Mouse (Mus musculus): Measurements from ENCODE around the gene Pdik1l. TPM values are rescaled to one million over a fixed set of nuclear protein-coding genes. Genes with fewer than 3 reads are reported as not detected.
A peak's percentile ranks its signal among the peaks of the same experiment; 100 is the strongest.

Gene Pdik1l
- polyA plus RNA-seq, 1 experiment from 2014 or later: 48.6 TPM

DNA sequence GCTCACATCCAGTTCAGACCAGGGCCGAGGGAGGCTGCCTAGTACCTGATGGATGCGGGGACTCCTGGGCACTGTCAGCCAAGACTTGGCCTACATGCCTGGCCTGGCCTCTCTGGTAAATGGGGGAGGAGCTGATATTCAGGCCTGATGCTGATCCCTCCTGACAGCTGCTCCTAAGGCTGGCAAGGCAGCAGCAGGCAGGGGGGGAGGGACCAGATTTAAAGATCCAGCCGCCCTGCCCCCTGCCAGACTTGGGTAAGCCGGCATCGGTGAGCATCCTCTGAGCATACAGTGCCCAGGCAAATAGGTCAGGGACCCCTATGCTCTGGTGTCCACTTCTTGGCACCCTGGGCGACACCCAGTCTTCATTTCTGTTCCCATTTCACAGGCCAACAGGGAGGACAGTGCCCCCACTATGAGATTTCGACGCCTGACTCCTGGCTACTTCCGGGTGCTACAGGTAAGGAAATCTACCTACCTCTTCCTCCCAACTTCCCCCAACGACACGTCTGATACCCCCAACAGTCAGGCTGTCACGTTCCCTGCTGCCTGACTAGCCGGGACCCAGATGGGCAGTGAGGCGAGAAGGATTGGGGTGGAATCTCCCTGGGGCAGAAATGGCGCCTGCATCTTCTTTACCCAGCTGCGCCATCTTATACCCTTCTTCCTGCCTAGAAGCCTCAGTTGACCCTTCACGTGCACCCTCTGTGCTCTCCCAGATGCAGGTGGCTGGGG, 44.0 kb downstream of the Pdik1l start, which contains the start of gene E130218I03Rik:
Gene E130218I03Rik (plus strand): TSS at position 147 of the 735 bp plus-strand sequence.
- Histone ChIP-seq H3K4me3 (replicated peaks; ENCODE audit: low read depth, low read length) (peak within 1 kb of the TSS; percentile 80), H3K4me1 (ENCODE audit: control insufficient read depth, insufficient read depth, low read length) (peaks cover 19% of the 10 kb centered on the region), H3K27ac (replicated peaks; ENCODE audit: low read depth, low read length) (no peak within 1 kb of the TSS), H3K9me3 (ENCODE audit: control insufficient read depth, low read length) (no peaks in the 10 kb centered on the region), H3K9ac (replicated peaks; ENCODE audit: low read length) (peak within 1 kb of the TSS; percentile 75), H3K27me3 (ENCODE audit: control insufficient read depth, insufficient read depth, low read length) (peaks cover 15% of the 10 kb centered on the region), H3K4me2 (ENCODE audit: low read length) (peak within 1 kb of the TSS; percentile 94), H3K36me3 (ENCODE audit: control insufficient read depth, insufficient read depth, low read length) (no peaks in the 10 kb centered on the region)
- ATAC-seq (ENCODE audit: low FRiP score, low TSS enrichment) (no peak), DNase-seq (no peak)
- 92% methylated on average over 17 of the region's 17 CpGs for WGBS

DNA sequence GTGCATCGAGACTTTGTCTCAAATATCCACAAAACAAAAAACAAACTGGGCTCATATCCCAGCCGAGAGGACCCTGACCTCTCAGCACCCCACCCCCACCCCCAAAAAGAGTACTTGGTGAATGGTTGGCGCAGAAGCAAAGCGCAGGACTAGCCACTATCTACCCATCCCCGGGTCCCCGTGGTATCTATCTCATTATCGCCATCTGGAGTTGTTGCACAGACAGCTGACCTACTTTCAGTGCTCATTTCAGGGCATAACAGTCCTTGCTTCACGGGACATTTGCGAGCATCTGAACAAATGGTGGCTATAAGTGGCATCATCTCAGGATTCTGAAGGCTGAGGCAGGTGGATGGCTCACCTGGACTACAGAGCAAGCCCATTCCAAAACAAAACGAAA, 49.0 kb downstream of the Pdik1l start:
- Histone ChIP-seq H3K4me1 (ENCODE audit: control insufficient read depth, insufficient read depth, low read length) (no peaks in the 10 kb centered on the region), H3K27ac (replicated peaks; ENCODE audit: low read depth, low read length) (no peak overlapping the region), H3K9me3 (ENCODE audit: control insufficient read depth, low read length) (no peaks in the 10 kb centered on the region), H3K36me3 (ENCODE audit: control insufficient read depth, insufficient read depth, low read length) (no peaks in the 10 kb centered on the region), H3K4me3 (replicated peaks; ENCODE audit: low read depth, low read length) (no peak overlapping the region), H3K27me3 (ENCODE audit: control insufficient read depth, insufficient read depth, low read length) (peaks cover 17% of the 10 kb centered on the region; the same call in 1 of the 2 replicates), H3K9ac (replicated peaks; ENCODE audit: low read length) (no peak overlapping the region), H3K4me2 (ENCODE audit: low read length) (no peak overlapping the region)
- no peak for DNase-seq
- ATAC-seq (ENCODE audit: low FRiP score, low TSS enrichment): no peak
- 16% methylated on average over 10 of the region's 10 CpGs for WGBS

DNA sequence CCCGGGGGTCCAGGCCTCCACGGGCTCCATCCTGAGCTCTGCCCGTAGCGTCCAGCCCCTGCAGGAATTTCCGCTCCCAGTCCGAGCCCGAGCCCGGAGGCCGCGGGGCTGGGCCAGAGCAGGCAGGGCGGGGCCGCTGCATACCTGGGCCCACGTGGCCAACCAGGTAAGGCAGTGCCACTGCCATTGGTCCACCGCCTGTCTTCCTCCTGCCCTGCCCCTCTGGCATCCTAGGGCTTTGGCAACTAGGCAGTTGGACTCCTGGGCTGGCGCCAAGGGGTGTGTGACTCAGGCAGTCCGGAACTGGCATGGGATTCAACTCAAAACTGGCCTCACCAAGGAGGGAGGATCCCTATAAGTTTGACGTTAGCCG, 49.4 kb downstream of the Pdik1l start, which contains the start of gene Cnksr1:
Gene Cnksr1 (minus strand): TSS at position 121 of the 373 bp plus-strand sequence.
- ATAC-seq (ENCODE audit: low FRiP score, low TSS enrichment) (no peak), DNase-seq (peak; percentile 18)
- no peaks in the 10 kb centered on the region for H3K9me3 ChIP-seq (ENCODE audit: control insufficient read depth, low read length)
- no peak within 1 kb of the TSS for H3K4me3 ChIP-seq (replicated peaks; ENCODE audit: low read depth, low read length)
- H3K36me3 ChIP-seq (ENCODE audit: control insufficient read depth, insufficient read depth, low read length): no peaks in the 10 kb centered on the region
- 4% methylated on average over 18 of the region's 18 CpGs for WGBS
- H3K27ac ChIP-seq (replicated peaks; ENCODE audit: low read depth, low read length): no peak within 1 kb of the TSS
- no peak within 1 kb of the TSS; the same call in 1 of the 2 replicates for H3K4me2 ChIP-seq (ENCODE audit: low read length)
- peaks cover 17% of the 10 kb centered on the region; the same call in 1 of the 2 replicates for H3K27me3 ChIP-seq (ENCODE audit: control insufficient read depth, insufficient read depth, low read length)
- H3K4me1 ChIP-seq (ENCODE audit: control insufficient read depth, insufficient read depth, low read length): no peaks in the 10 kb centered on the region
- H3K9ac ChIP-seq (replicated peaks; ENCODE audit: low read length): no peak within 1 kb of the TSS

DNA sequence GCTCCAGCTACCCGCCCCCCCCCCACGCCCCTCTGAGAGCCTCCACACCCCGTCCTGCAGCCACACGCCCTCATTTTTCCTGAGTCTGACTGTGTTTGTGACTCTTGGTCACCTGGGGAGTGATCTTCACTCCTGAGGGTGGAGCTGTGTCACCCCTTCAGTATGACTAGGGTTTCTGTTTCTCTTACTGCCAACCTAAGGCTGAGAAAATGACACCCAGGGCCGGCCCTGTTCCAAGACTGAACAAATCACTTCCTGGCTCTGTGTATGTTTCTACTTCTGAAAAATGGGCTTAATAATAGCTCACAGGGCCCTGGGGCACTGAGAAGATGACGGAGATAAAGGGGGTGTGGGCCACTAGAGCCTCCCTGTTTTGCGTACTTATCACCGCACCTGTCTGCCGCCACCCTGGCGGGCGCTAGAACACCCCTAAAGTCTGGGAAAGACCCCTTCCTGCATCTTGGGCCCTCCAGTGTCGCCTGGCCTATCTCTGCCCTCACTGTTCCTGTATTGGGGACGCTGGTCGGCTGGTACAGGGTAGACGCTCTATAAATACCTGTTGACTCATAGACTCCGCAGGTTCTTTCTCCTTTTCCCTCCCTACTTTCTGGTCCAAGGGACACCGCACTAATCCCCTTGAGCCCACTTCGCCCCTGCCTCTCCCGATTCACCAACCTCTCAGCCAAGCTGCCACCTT, 50.0 kb downstream of the Pdik1l start:
- Histone ChIP-seq H3K9me3 (ENCODE audit: control insufficient read depth, low read length) (no peaks in the 10 kb centered on the region), H3K4me3 (replicated peaks; ENCODE audit: low read depth, low read length) (no peak overlapping the region), H3K4me1 (ENCODE audit: control insufficient read depth, insufficient read depth, low read length) (no peaks in the 10 kb centered on the region), H3K27me3 (ENCODE audit: control insufficient read depth, insufficient read depth, low read length) (peaks cover 17% of the 10 kb centered on the region; the same call in 1 of the 2 replicates), H3K9ac (replicated peaks; ENCODE audit: low read length) (no peak overlapping the region), H3K4me2 (ENCODE audit: low read length) (no peak overlapping the region), H3K27ac (replicated peaks; ENCODE audit: low read depth, low read length) (no peak overlapping the region), H3K36me3 (ENCODE audit: control insufficient read depth, insufficient read depth, low read length) (no peaks in the 10 kb centered on the region)
- 34% methylated on average over 19 of the region's 19 CpGs for WGBS
- ATAC-seq (ENCODE audit: low FRiP score, low TSS enrichment) (no peak), DNase-seq (no peak)

DNA sequence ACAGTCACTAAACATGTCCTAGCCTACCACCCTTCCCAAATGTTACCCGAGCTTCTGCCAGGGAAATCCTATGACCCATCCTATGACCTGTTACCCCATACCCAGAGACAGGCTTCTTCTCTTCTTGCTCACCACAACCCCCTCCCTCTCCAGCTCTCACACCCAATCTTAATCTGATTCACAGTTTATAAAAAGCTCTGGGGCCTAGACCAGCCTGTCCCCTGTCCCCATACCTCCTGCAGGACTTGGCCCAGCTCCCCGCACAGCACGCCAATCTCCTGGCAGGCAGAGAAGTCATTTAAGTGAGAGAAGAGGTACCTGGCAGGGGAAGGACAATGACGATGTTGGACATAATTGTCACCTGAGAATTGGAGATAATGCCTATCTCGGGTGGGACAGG, 52.8 kb downstream of the Pdik1l start:
- H3K27ac ChIP-seq (replicated peaks; ENCODE audit: low read depth, low read length): no peak overlapping the region
- H3K9me3 ChIP-seq (ENCODE audit: control insufficient read depth, low read length): no peaks in the 10 kb centered on the region
- H3K4me2 ChIP-seq (ENCODE audit: low read length): no peak overlapping the region
- no peak for DNase-seq
- H3K9ac ChIP-seq (replicated peaks; ENCODE audit: low read length): no peak overlapping the region
- no peak for ATAC-seq (ENCODE audit: low FRiP score, low TSS enrichment)
- 88% methylated on average over 5 of the region's 5 CpGs for WGBS
- H3K4me1 ChIP-seq (ENCODE audit: control insufficient read depth, insufficient read depth, low read length): no peaks in the 10 kb centered on the region
- no peak overlapping the region for H3K4me3 ChIP-seq (replicated peaks; ENCODE audit: low read depth, low read length)
- peaks cover 17% of the 10 kb centered on the region; the same call in 1 of the 2 replicates for H3K27me3 ChIP-seq (ENCODE audit: control insufficient read depth, insufficient read depth, low read length)
- no peaks in the 10 kb centered on the region for H3K36me3 ChIP-seq (ENCODE audit: control insufficient read depth, insufficient read depth, low read length)

DNA sequence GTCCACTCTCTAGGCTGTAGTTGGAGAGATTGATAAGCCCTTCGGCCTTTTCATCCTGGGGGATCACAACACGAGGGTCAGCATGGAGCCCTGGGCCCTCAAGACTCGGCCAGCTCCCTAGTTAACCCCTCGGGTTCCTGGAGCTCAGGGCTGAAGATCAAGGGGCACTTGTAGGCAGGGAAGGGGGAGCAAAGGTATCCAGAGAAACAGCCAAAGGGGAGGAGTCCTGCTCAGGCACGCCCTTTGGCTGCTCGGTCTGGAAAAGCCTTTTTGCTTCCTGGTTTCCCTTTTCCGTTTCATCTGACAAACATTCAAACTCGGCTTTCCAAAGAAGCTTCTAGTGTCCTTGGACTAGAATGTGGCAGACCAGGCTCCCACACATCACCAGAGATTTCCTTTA, 57.3 kb downstream of the Pdik1l start:
- WGBS: 41% methylated on average over 8 of the region's 8 CpGs
- no peak overlapping the region for H3K9ac ChIP-seq (replicated peaks; ENCODE audit: low read length)
- no peak overlapping the region for H3K27ac ChIP-seq (replicated peaks; ENCODE audit: low read depth, low read length)
- no peaks in the 10 kb centered on the region for H3K36me3 ChIP-seq (ENCODE audit: control insufficient read depth, insufficient read depth, low read length)
- no peak for ATAC-seq (ENCODE audit: low FRiP score, low TSS enrichment)
- no peaks in the 10 kb centered on the region for H3K27me3 ChIP-seq (ENCODE audit: control insufficient read depth, insufficient read depth, low read length)
- H3K4me3 ChIP-seq (replicated peaks; ENCODE audit: low read depth, low read length): no peak overlapping the region
- H3K9me3 ChIP-seq (ENCODE audit: control insufficient read depth, low read length): no peaks in the 10 kb centered on the region
- DNase-seq: no peak
- H3K4me2 ChIP-seq (ENCODE audit: low read length): no peak overlapping the region
- no peaks in the 10 kb centered on the region for H3K4me1 ChIP-seq (ENCODE audit: control insufficient read depth, insufficient read depth, low read length)

DNA sequence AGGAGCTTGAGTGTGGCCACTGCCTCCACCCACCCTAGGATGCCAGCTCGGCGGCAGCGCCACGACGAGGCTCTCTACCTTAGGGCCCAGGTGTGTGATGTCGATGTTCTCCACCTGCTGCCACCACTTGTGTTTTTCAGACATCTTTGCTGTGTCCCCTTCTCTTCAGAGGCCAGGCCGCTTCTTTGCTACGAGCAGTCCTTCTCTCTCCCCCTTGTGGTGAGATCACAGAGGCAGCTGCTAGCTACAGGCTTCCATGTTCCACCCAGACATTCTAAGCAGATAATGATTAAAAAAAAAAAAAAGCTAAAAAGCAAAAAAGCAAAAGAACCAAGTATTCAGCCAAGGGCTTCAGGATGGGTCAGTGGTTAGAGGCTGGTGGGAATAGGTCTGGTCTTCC, 60.5 kb downstream of the Pdik1l start, which contains the start of gene Catsper4:
Gene Catsper4 (minus strand): TSS at position 190 of the 400 bp plus-strand sequence.
- no peak for ATAC-seq (ENCODE audit: low FRiP score, low TSS enrichment)
- peak; percentile 25 for DNase-seq
- H3K9me3 ChIP-seq (ENCODE audit: control insufficient read depth, low read length): no peaks in the 10 kb centered on the region
- WGBS: 70% methylated on average over 8 of the region's 8 CpGs
- no peak within 1 kb of the TSS for H3K4me3 ChIP-seq (replicated peaks; ENCODE audit: low read depth, low read length)
- no peak within 1 kb of the TSS for H3K27ac ChIP-seq (replicated peaks; ENCODE audit: low read depth, low read length)
- no peak within 1 kb of the TSS for H3K4me2 ChIP-seq (ENCODE audit: low read length)
- H3K4me1 ChIP-seq (ENCODE audit: control insufficient read depth, insufficient read depth, low read length): no peaks in the 10 kb centered on the region
- H3K9ac ChIP-seq (replicated peaks; ENCODE audit: low read length): no peak within 1 kb of the TSS
- H3K36me3 ChIP-seq (ENCODE audit: control insufficient read depth, insufficient read depth, low read length): no peaks in the 10 kb centered on the region
- H3K27me3 ChIP-seq (ENCODE audit: control insufficient read depth, insufficient read depth, low read length): no peaks in the 10 kb centered on the region

All from midbrain, embryonic 14.5 days (tissue).